Mouse (Mus musculus) stomach, postnatal 0 days (tissue): ENCODE results near the gene Ms4a4a.

Experiments
- CTCF ChIP-seq: IDR thresholded peaks from 2 replicates; pipeline ENCODE4 v1.5.1; 2016; ENCODE audit warnings: antibody characterized with exemption, low read depth, mild to moderate bottlenecking, moderate library complexity
- EP300 ChIP-seq: optimal IDR thresholded peaks from 2 replicates; pipeline ENCODE3; 2016; ENCODE audit warnings: antibody characterized with exemption

DNA sequence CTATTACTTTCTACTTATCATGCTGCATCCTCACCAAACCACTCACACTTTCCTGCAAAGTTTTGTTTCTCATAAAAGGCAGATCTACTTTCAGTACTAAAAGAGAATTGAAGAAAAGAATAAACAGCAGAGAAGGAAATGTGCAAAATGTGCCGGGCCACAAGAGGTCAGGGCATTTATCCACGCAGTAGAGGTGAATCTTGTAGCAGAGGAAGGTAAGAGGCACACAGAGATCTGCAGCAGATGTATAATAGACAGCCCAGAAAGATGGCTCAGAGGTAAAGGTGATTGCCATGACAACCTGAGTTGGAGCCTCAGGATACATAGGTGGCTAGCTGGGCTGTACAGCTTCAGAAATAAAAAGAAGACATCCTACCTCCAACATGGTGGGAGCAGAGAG lies 11.8 kb downstream of the Ms4a4a start:
- TF ChIP-seq CTCF (no peak), EP300 (no peak)
